In the genomic region with DNA sequence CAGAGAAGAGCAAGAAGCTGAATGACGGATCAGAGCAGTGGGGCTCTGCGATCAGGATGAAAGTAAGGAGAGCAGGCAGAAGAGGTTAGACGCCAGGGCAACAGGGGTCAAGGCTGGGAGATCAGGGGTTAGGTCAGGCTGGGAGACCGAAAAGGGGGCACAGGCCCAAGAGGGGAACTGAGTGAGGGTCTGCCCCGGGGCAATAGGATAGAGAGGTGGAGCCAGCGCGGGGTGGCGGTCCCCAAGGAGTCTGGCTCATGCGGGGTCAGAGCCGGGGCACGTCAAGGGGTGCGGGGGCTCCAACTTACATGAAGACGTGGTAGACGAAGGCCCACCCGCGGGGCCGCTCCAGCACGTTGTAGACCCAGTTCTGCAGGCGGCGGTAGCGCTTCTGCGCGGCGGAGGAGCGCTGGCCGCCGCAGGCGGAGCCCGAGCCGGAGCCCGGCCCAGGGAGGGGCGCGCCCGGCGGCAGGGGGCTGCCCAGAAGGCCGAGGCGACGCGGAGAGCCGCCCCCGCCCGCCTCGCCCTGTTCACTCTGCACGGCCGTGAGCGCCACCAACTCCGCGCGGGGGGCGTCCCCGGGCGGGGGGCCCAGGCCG, we compare ENCODE assay signal across 9 mouse cellular contexts. TPM values are rescaled to one million over a fixed set of nuclear protein-coding genes. Genes with fewer than 3 reads are reported as not detected.
DNase-seq lines count a peak whose midpoint lies in the region; ATAC-seq and TF ChIP-seq lines count a peak whose summit lies in the region.
"Had no signal": no experiment of that assay in that cellular context is flagged by ENCODE, and none has a peak within 500 bp of the region (broad histone marks: within the 10 kb centered on the region; RNA-seq: fewer than 3 reads in every experiment).

No protein-coding gene starts in this region.

- in situ Hi-C loops in Patski (cut with MboI; ENCODE audit: low pct_unique_long_range_greater_than_20kb): no loop called here

- 3% methylated on average over 41 of the region's 53 CpGs for WGBS in forebrain, embryonic 11.5 days
- WGBS in hindbrain, postnatal 0 days: 5% methylated on average over 26 of the region's 53 CpGs
- 2% methylated on average over 35 of the region's 53 CpGs for WGBS in midbrain, embryonic 13.5 days

- no peaks in the 10 kb centered on the region for H3K9me3 ChIP-seq in forebrain, embryonic 11.5 days (ENCODE audit: control insufficient read depth, low read length)
- no peaks in the 10 kb centered on the region for H3K9me3 ChIP-seq in hindbrain, postnatal 0 days (ENCODE audit: low read length)
- no peaks in the 10 kb centered on the region for H3K9me3 ChIP-seq in midbrain, embryonic 13.5 days

- no peak for TF ChIP-seq CTCF in Patski (IDR thresholded peaks at IDR 0.05)
- TF ChIP-seq CTCF in hindbrain, postnatal 0 days (IDR thresholded peaks at IDR 0.05; ENCODE audit: low read depth): no peak

- DNase-seq in heart, adult 11 months: peak; percentile 92
- no peak for DNase-seq in heart, adult 9 months (ENCODE audit: low spot score in 2 of 2)
- no peak for DNase-seq in Patski (ENCODE audit: low read depth, low spot score)
- DNase-seq in forebrain, embryonic 11.5 days (ENCODE audit: low spot score): peak; percentile 69
- DNase-seq in hindbrain, postnatal 0 days (ENCODE audit: low spot score): peak; percentile 42
- DNase-seq in layer of hippocampus, adult 8-10 months (ENCODE audit: low spot score in 2 of 2): no peak
- DNase-seq in B cell, adult 2 months: no peak

- H3K9ac ChIP-seq in forebrain, embryonic 11.5 days (ENCODE audit: low read length): peak overlapping the region; percentile 59
- peak overlapping the region; percentile 65 for H3K9ac ChIP-seq in hindbrain, postnatal 0 days (replicated peaks; ENCODE audit: low read length)
- peak overlapping the region; percentile 74 for H3K9ac ChIP-seq in midbrain, embryonic 13.5 days (replicated peaks)

- H3K4me1 ChIP-seq in forebrain, embryonic 11.5 days (replicated peaks; ENCODE audit: control insufficient read depth, insufficient read depth, low read length): peaks cover 14% of the 10 kb centered on the region
- H3K4me1 ChIP-seq in hindbrain, postnatal 0 days (ENCODE audit: insufficient read depth, low read length): no peaks in the 10 kb centered on the region
- H3K4me1 ChIP-seq in midbrain, embryonic 13.5 days (replicated peaks): peaks cover 28% of the 10 kb centered on the region

- peaks cover 4% of the 10 kb centered on the region for H3K27me3 ChIP-seq in Patski
- H3K27me3 ChIP-seq in forebrain, embryonic 11.5 days (ENCODE audit: control insufficient read depth, insufficient read depth, low read length): peaks cover 49% of the 10 kb centered on the region
- peaks cover 33% of the 10 kb centered on the region for H3K27me3 ChIP-seq in hindbrain, postnatal 0 days (ENCODE audit: insufficient read depth, low read length)
- H3K27me3 ChIP-seq in midbrain, embryonic 13.5 days: peaks cover 84% of the 10 kb centered on the region

- ATAC-seq in Patski: peak; percentile 28
- peak; percentile 59 for ATAC-seq in forebrain, embryonic 11.5 days (replicated peaks; ENCODE audit: low FRiP score)
- ATAC-seq in hindbrain, postnatal 0 days: peak; percentile 34
- peak; percentile 67 for ATAC-seq in midbrain, embryonic 13.5 days

- POLR2A ChIA-PET in Patski (lab: Charles Lee): no interaction called here

- CTCF ChIA-PET in Patski (lab: Charles Lee): no interaction called here

- H3K4me3 ChIP-seq in forebrain, embryonic 11.5 days (ENCODE audit: low read depth, low read length): peak overlapping the region; percentile 53
- peak overlapping the region; percentile 69 for H3K4me3 ChIP-seq in hindbrain, postnatal 0 days (ENCODE audit: low read length)
- H3K4me3 ChIP-seq in midbrain, embryonic 13.5 days (replicated peaks): peak overlapping the region; percentile 66

- peak overlapping the region; percentile 98 for H3K4me2 ChIP-seq in forebrain, embryonic 11.5 days (ENCODE audit: low read depth, low read length, severe bottlenecking)
- peak overlapping the region; percentile 100 for H3K4me2 ChIP-seq in hindbrain, postnatal 0 days (ENCODE audit: low read depth, low read length)
- H3K4me2 ChIP-seq in midbrain, embryonic 13.5 days (replicated peaks): peak overlapping the region; percentile 100

- H3K27ac ChIP-seq in forebrain, embryonic 11.5 days (ENCODE audit: low read depth, low read length): no peak overlapping the region
- no peak overlapping the region for H3K27ac ChIP-seq in hindbrain, postnatal 0 days
- no peak overlapping the region for H3K27ac ChIP-seq in midbrain, embryonic 13.5 days

- no peaks in the 10 kb centered on the region for H3K36me3 ChIP-seq in forebrain, embryonic 11.5 days (ENCODE audit: control insufficient read depth, insufficient read depth, low read length)
- no peaks in the 10 kb centered on the region for H3K36me3 ChIP-seq in hindbrain, postnatal 0 days (ENCODE audit: insufficient read depth, low read length)
- no peaks in the 10 kb centered on the region for H3K36me3 ChIP-seq in midbrain, embryonic 13.5 days

RNA-seq across cellular contexts. Expression of gene Kcnq4, which starts 1.8 kb away (rescaled TPM):
- 0.12 TPM for polyA plus RNA-seq in Patski (2021)
- 2.6 and 3.0 TPM in 2 replicates for polyA plus RNA-seq in forebrain, embryonic 11.5 days (2014; fragmentation: Nextera tagmentation; extraction: Ambion mirVana)
- 12.4 and 13.9 TPM in 2 replicates for total RNA-seq in hindbrain, postnatal 0 days (2014; rRNA removed)
- 4.9 and 5.0 TPM in 2 replicates for polyA plus RNA-seq in hindbrain, postnatal 0 days (2015; fragmentation: Nextera tagmentation; extraction: Ambion mirVana)
- polyA plus RNA-seq in midbrain, embryonic 13.5 days (2015; fragmentation: Nextera tagmentation; extraction: Ambion mirVana): 3.2 and 3.9 TPM in 2 replicates
- total RNA-seq in layer of hippocampus, adult 8-10 months (2022): 1 to 10 TPM; 3.8 to 4.8 (median 4.3) TPM
- total RNA-seq: MEL had no signal

Comparison
In these comparisons a context has a peak if more than half of its experiments do, and no peak if none do; other contexts are left out.
1. DNase-seq: peak in heart, adult 11 months (single experiment), forebrain, embryonic 11.5 days (single experiment) and hindbrain, postnatal 0 days (single experiment); none in heart, adult 9 months (0 of 2), Patski (single experiment), layer of hippocampus, adult 8-10 months (0 of 2) and B cell, adult 2 months (0 of 2).
2. Peak in every context shown above with its lines, with median percentiles within 50 percentile points of each other: ATAC-seq, H3K4me2 ChIP-seq, H3K4me3 ChIP-seq and H3K9ac ChIP-seq.